Mouse (Mus musculus) MEL (cell line): Measurements from ENCODE around the gene Fbxw11. TPM values are rescaled to one million over a fixed set of nuclear protein-coding genes. Genes with fewer than 3 reads are reported as not detected.
A peak's percentile ranks its signal among the peaks of the same experiment; 100 is the strongest.

Experiments
- DNase-seq: peaks from one replicate; pipeline ENCODE4 v3.0.0; 2011; ENCODE audit warnings: low read depth, low spot score
- H3K27ac ChIP-seq: 2 replicates; pipeline ENCODE4 v1.5.1; 2012; ENCODE audit warnings: low read depth, mild to moderate bottlenecking, control low read depth, low read length, moderate library complexity; ENCODE audit not compliant: control insufficient read depth
- H3K27me3 ChIP-seq, 2 experiments: fragments of 150-350 bp in 1 of 2; sonication (generic) in 1 of 2; 2 replicates each; pipeline ENCODE4 v1.6.1; 2012; ENCODE audit warnings: low read length in 2 of 2, mild to moderate bottlenecking in 2 of 2, improper control_type of control experiment in 1 of 2, moderate library complexity in 1 of 2; ENCODE audit not compliant: insufficient read depth in 2 of 2, control insufficient read depth in 1 of 2
- H3K36me3 ChIP-seq, 2 experiments: 2 replicates each; pipeline ENCODE4 v1.6.1; 2012 to 2014; ENCODE audit warnings: low read length in 2 of 2, improper control_type of control experiment in 1 of 2, inconsistent platforms in 1 of 2, mild to moderate bottlenecking in 1 of 2; ENCODE audit not compliant: insufficient read depth in 2 of 2, control insufficient read depth in 1 of 2
- H3K4me1 ChIP-seq, 2 experiments: fragments of 150-350 bp in 1 of 2; sonication (generic) in 1 of 2; 2 replicates each; pipeline ENCODE4 v1.6.1; 2012; ENCODE audit warnings: low read length in 2 of 2, improper control_type of control experiment in 1 of 2, mild to moderate bottlenecking in 1 of 2; ENCODE audit not compliant: insufficient read depth in 2 of 2, control insufficient read depth in 1 of 2
- H3K4me3 ChIP-seq, 2 experiments: fragments of 150-350 bp in 1 of 2; sonication (generic) in 1 of 2; 2 replicates each; pipeline ENCODE4 v1.5.1; 2012; ENCODE audit warnings: low read depth in 2 of 2, low read length in 2 of 2, mild to moderate bottlenecking in 2 of 2, moderate library complexity in 2 of 2, control low read depth in 1 of 2, improper control_type of control experiment in 1 of 2; ENCODE audit not compliant: control insufficient read depth in 1 of 2, insufficient read depth in 1 of 2
- H3K79me2 ChIP-seq: 2 replicates; pipeline ENCODE4 v1.6.1; 2012; ENCODE audit warnings: mild to moderate bottlenecking, low read length, moderate library complexity; ENCODE audit not compliant: control insufficient read depth, poor library complexity, insufficient read depth
- H3K9ac ChIP-seq: 2 replicates; pipeline ENCODE4 v1.6.1; 2012; ENCODE audit warnings: low read depth, mild to moderate bottlenecking, control low read depth, low read length, moderate library complexity; ENCODE audit not compliant: control insufficient read depth, poor library complexity, severe bottlenecking
- H3K9me3 ChIP-seq: fragments of 150-350 bp; sonication (generic); replicated peaks from 2 replicates; pipeline ENCODE4 v1.6.1; 2012; ENCODE audit warnings: mild to moderate bottlenecking, low read length, improper control_type of control experiment, moderate library complexity; ENCODE audit not compliant: insufficient read depth
- CHD2 ChIP-seq: IDR thresholded peaks from 2 replicates; pipeline ENCODE4 v1.6.1; 2011; ENCODE audit warnings: low read length, improper control_type of control experiment
- ELF1 ChIP-seq: IDR thresholded peaks from 2 replicates; pipeline ENCODE4 v1.6.1; 2014; ENCODE audit warnings: low read depth, mild to moderate bottlenecking, inconsistent platforms, low read length, improper control_type of control experiment, moderate library complexity
- EP300 ChIP-seq, 2 experiments: IDR thresholded peaks; 2 replicates each; pipeline ENCODE4 v1.6.1; 2011; ENCODE audit warnings: improper control_type of control experiment in 2 of 2, low read length in 2 of 2, low read depth in 1 of 2, mild to moderate bottlenecking in 1 of 2
- ETS1 ChIP-seq: IDR thresholded peaks from 2 replicates; pipeline ENCODE4 v1.6.1; 2012; ENCODE audit warnings: low read depth, mild to moderate bottlenecking, inconsistent platforms, low read length, improper control_type of control experiment, moderate library complexity
- GATA1 ChIP-seq: IDR thresholded peaks from 2 replicates; pipeline ENCODE4 v1.6.1; 2011; ENCODE audit warnings: low read depth, low read length, improper control_type of control experiment
- MAX ChIP-seq: IDR thresholded peaks from 2 replicates; pipeline ENCODE4 v1.6.1; 2011; ENCODE audit warnings: low read length, improper control_type of control experiment
- MXI1 ChIP-seq: IDR thresholded peaks from 2 replicates; pipeline ENCODE4 v1.6.1; 2011; ENCODE audit warnings: mild to moderate bottlenecking, low read depth, low read length, improper control_type of control experiment
- MYB ChIP-seq: IDR thresholded peaks from 2 replicates; pipeline ENCODE4 v1.6.1; 2011; ENCODE audit warnings: mild to moderate bottlenecking, low read depth, low read length, improper control_type of control experiment
- NELFE ChIP-seq: IDR thresholded peaks from 2 replicates; pipeline ENCODE4 v1.6.1; 2011; ENCODE audit warnings: low read depth, low read length, improper control_type of control experiment
- POLR2AphosphoS5 ChIP-seq: IDR thresholded peaks from 2 replicates; pipeline ENCODE4 v1.6.1; 2012; ENCODE audit warnings: low read depth, borderline replicate concordance, mild to moderate bottlenecking, inconsistent platforms, low read length, moderate library complexity, mixed read lengths
- SIN3A ChIP-seq: IDR thresholded peaks from 2 replicates; pipeline ENCODE4 v1.6.1; 2012; ENCODE audit warnings: low read length, improper control_type of control experiment, inconsistent platforms
- TAL1 ChIP-seq: IDR thresholded peaks from 2 replicates; pipeline ENCODE4 v1.6.1; 2012; ENCODE audit warnings: mild to moderate bottlenecking, inconsistent platforms, low read length, moderate library complexity, mixed read lengths
- TCF12 ChIP-seq: IDR thresholded peaks from 2 replicates; pipeline ENCODE4 v1.6.1; 2014; ENCODE audit warnings: low read depth, mild to moderate bottlenecking, inconsistent platforms, low read length, improper control_type of control experiment, moderate library complexity
- UBTF ChIP-seq: IDR thresholded peaks from 2 replicates; pipeline ENCODE4 v1.6.1; 2012; ENCODE audit warnings: low read depth, mild to moderate bottlenecking, inconsistent platforms, low read length, improper control_type of control experiment, moderate library complexity, borderline replicate concordance; ENCODE audit not compliant: insufficient read depth
- ZKSCAN1 ChIP-seq: IDR thresholded peaks from 2 replicates; pipeline ENCODE4 v1.6.1; 2012; ENCODE audit warnings: low read depth, mild to moderate bottlenecking, inconsistent platforms, low read length, improper control_type of control experiment, moderate library complexity
- ZMIZ1 ChIP-seq: IDR thresholded peaks from 2 replicates; pipeline ENCODE4 v1.6.1; 2012; ENCODE audit warnings: low read depth, mild to moderate bottlenecking, inconsistent platforms, low read length, improper control_type of control experiment, moderate library complexity
- polyA plus RNA-seq, 2 experiments: library from polyadenylated mRNA; stranded (reverse) in 1 of 2; unstranded in 1 of 2; fragments of >175 nt in 1 of 2; fragments of >200 nt in 1 of 2; gene quantifications; 2 replicates each; pipeline versions ENCODE4 v1.2.1 to v1.2.4; 2012; ENCODE audit warnings: low replicate concordance in 2 of 2, low read depth in 1 of 2; ENCODE audit not compliant: insufficient read length in 2 of 2, insufficient read depth in 1 of 2, missing spikeins in 1 of 2
- total RNA-seq: library from RNA; depleted of rRNA; stranded (reverse); fragments of 300-350 nt; gene quantifications from 2 replicates; pipeline ENCODE4 v1.2.3, GENCODE M21; 2012

Fbxw11 gene
- total and polyA plus RNA-seq, 3 experiments, result 35.4 to 98.5 (median 53.5) TPM

- TF ChIP-seq ZMIZ1 (peak; percentile 66; the same call in 1 of the 2 replicates), NELFE (no peak), UBTF (no peak), GATA1 (peak; percentile 80), TCF12 (peak; percentile 83), CHD2 (no peak), POLR2AphosphoS5 (no peak), MAX (0 out of 2 replicates have a peak, but pooled peaks have one; percentile 16), TAL1 (peak; percentile 50; the same call in 1 of the 2 replicates), MYB (no peak)
These were observed 110.0 kb downstream of the Fbxw11 start (continued) for GRCm38 (mm10) chr11:32752595-32752885.

DNA sequence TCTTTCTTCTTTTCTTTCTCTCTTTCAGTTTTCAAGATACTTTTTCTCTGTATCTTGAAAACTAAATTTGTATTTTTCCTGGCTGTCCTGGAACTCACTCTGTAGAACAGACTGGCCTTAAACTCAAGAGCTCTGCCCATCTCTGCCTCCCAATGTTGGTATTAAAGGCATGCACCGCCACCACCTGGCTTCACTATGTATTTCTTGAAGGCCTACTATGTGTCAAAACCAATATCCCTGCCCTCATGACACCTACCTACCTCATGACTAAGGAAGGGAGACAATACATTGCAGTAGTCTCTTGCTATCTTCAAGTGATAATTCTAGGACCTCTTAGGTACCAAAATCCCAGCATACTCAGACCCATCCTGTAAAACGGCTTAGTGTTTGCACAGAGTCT is 110.8 kb downstream of the Fbxw11 start:
- TF ChIP-seq ELF1, result no peak
- peak; percentile 95 for TF ChIP-seq ZKSCAN1
- TF ChIP-seq, all 39 proteins: peak for 1

DNA sequence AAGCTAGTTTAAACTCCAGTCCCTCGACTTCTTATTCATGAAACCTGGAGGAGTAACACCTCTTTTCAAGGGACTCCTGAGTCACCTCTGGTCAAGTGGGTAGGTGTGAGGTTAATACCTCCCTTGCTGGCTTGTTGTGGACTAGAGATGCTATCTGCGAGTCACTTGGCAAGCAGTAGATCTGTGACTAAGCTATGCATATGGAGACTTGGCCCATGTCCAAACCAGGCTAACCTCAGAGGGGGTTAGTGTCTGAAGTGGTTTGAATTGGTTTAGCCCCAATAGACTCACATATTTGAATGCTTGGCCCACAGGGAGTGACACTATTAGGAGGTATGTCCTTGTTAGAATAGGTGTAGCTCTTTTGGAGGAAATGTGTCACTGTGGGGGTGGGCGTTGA is 120.2 kb downstream of the Fbxw11 start:
- no peaks in the 10 kb centered on the region for H3K27me3 ChIP-seq
- no peaks in the 10 kb centered on the region for H3K36me3 ChIP-seq
- H3K9me3 ChIP-seq, result no peaks in the 10 kb centered on the region
- TF ChIP-seq MXI1 (no peak), GATA1 (0 out of 2 replicates have a peak, but pooled peaks have one; percentile 47), ETS1 (peak; percentile 45; the same call in 1 of the 2 replicates), SIN3A (no peak), ZMIZ1 (no peak), EP300 (IDR thresholded peaks at IDR 0.05; ENCODE audit: low read depth in 1 of 2, low read length in 2 of 2) (peak in 1 of 2 experiments; percentile 39; a peak in 2 of 4 replicates)
- H3K79me2 ChIP-seq, result no peaks in the 10 kb centered on the region
- H3K27ac ChIP-seq, result no peak overlapping the region
- peak; percentile 73 for DNase-seq
- H3K4me3 ChIP-seq, result no peak overlapping the region
- no peak overlapping the region for H3K9ac ChIP-seq
- H3K4me1 ChIP-seq, result peaks cover 0 to 8% of the 10 kb centered on the region in 2 experiments; a peak in 2 of 4 replicates

More for the DNA sequence above, 110.8 kb downstream of the Fbxw11 start:
- Histone ChIP-seq H3K27me3 (no peaks in the 10 kb centered on the region; a peak in 1 of 4 replicates), H3K9ac (no peak overlapping the region), H3K4me3 (no peak overlapping the region), H3K9me3 (no peaks in the 10 kb centered on the region), H3K4me1 (peaks cover 12 to 21% of the 10 kb centered on the region in 2 experiments; a peak in 3 of 4 replicates), H3K27ac (no peak overlapping the region), H3K36me3 (peaks cover 0 to 14% of the 10 kb centered on the region in 2 experiments; a peak in 2 of 4 replicates), H3K79me2 (no peaks in the 10 kb centered on the region)
- no peak for DNase-seq
